Mouse (Mus musculus) kidney, adult 2 months (tissue): Measurements from ENCODE around the gene Mlxip.

ENCODE experiments used
- CTCF ChIP-seq: fragments of 200-500 bp; conservative IDR thresholded peaks from 2 replicates; pipeline ENCODE4 v1.5.1; 2011; ENCODE audit warnings: low read depth, mild to moderate bottlenecking, control low read depth, low read length, moderate library complexity, mixed read lengths; ENCODE audit not compliant: insufficient read depth, insufficient read length
- POLR2A ChIP-seq: fragments of 200-500 bp; IDR thresholded peaks from one replicate; pipeline ENCODE4 v1.6.1; 2011; ENCODE audit warnings: low read depth, low read length, control low read depth

- TF ChIP-seq CTCF (no peak), POLR2A (no peak)
Measured at GRCm38 (mm10) chr5:123439312-123439711, 44.7 kb downstream of the Mlxip start.
